Mouse (Mus musculus) bone marrow, adult 2 months (tissue): ENCODE data around the gene Myh9.

ENCODE experiments used
- CTCF ChIP-seq: fragments of 200-500 bp; IDR thresholded peaks from 2 replicates; pipeline ENCODE4 v1.5.1; 2011; ENCODE audit warnings: low read length, control low read depth; ENCODE audit not compliant: control insufficient read depth, insufficient read depth
- POLR2A ChIP-seq: fragments of 200-500 bp; IDR thresholded peaks from 2 replicates; pipeline ENCODE4 v1.6.1; 2011; ENCODE audit warnings: low read depth, mild to moderate bottlenecking, control low read depth, low read length, borderline replicate concordance; ENCODE audit not compliant: control insufficient read depth

GRCm38 (mm10) chr15:77798664-77799490, 43.1 kb downstream of the Myh9 start:
- TF ChIP-seq CTCF = no peak
- no peak for TF ChIP-seq POLR2A
